Mouse (Mus musculus): ENCODE results near the gene Fgd1. TPM values are rescaled to one million over a fixed set of nuclear protein-coding genes. Genes with fewer than 3 reads are reported as not detected.

Gene Fgd1
- polyA plus RNA-seq, 1 experiment from 2014 or later = 12.0 TPM

GRCm38 (mm10) chrX:151116795-151117194, 70.8 kb downstream of the Fgd1 start:
- H3K36me3 ChIP-seq = no peaks in the 10 kb centered on the region
- no peak overlapping the region for H3K27ac ChIP-seq
- H3K27me3 ChIP-seq (ENCODE audit: insufficient read depth, poor library complexity, severe bottlenecking) = no peaks in the 10 kb centered on the region
- peak; percentile 31 for DNase-seq (ENCODE audit: low spot score)
- H3K4me1 ChIP-seq (replicated peaks) = no peaks in the 10 kb centered on the region
- H3K4me3 ChIP-seq = no peak overlapping the region
- H3K9me3 ChIP-seq = no peaks in the 10 kb centered on the region
- 9% methylated on average over 7 of the region's 7 CpGs for WGBS

GRCm38 (mm10) chrX:151117432-151117831, 71.5 kb downstream of the Fgd1 start:
- DNase-seq (ENCODE audit: low spot score) = no peak
- no peaks in the 10 kb centered on the region for H3K27me3 ChIP-seq (ENCODE audit: insufficient read depth, poor library complexity, severe bottlenecking)
- H3K4me1 ChIP-seq (replicated peaks) = no peaks in the 10 kb centered on the region
- H3K27ac ChIP-seq = no peak overlapping the region
- 25% methylated on average over 2 of the region's 2 CpGs for WGBS
- no peaks in the 10 kb centered on the region for H3K36me3 ChIP-seq
- no peaks in the 10 kb centered on the region for H3K9me3 ChIP-seq
- H3K4me3 ChIP-seq = no peak overlapping the region

- H3K4me1 ChIP-seq (replicated peaks) = no peaks in the 10 kb centered on the region
- no peaks in the 10 kb centered on the region for H3K36me3 ChIP-seq
- no peaks in the 10 kb centered on the region for H3K9me3 ChIP-seq
- no peak overlapping the region for H3K4me3 ChIP-seq
- DNase-seq (ENCODE audit: low spot score) = no peak
- WGBS = 60% methylated on average over 2 of the region's 2 CpGs
- H3K27ac ChIP-seq = no peak overlapping the region
- no peaks in the 10 kb centered on the region for H3K27me3 ChIP-seq (ENCODE audit: insufficient read depth, poor library complexity, severe bottlenecking)
Observed at GRCm38 (mm10) chrX:151123933-151124332, 78.0 kb downstream of the Fgd1 start.

GRCm38 (mm10) chrX:151130493-151130892, 84.5 kb downstream of the Fgd1 start:
- no peaks in the 10 kb centered on the region for H3K9me3 ChIP-seq
- no peaks in the 10 kb centered on the region for H3K27me3 ChIP-seq (ENCODE audit: insufficient read depth, poor library complexity, severe bottlenecking)
- DNase-seq (ENCODE audit: low spot score) = no peak
- H3K4me1 ChIP-seq (replicated peaks) = no peaks in the 10 kb centered on the region
- H3K27ac ChIP-seq = no peak overlapping the region
- WGBS = 77% methylated on average over 3 of the region's 3 CpGs
- no peak overlapping the region for H3K4me3 ChIP-seq
- H3K36me3 ChIP-seq = no peaks in the 10 kb centered on the region

GRCm38 (mm10) chrX:151132785-151133184, 86.8 kb downstream of the Fgd1 start:
- H3K36me3 ChIP-seq = no peaks in the 10 kb centered on the region
- H3K27ac ChIP-seq = no peak overlapping the region
- no peaks in the 10 kb centered on the region for H3K27me3 ChIP-seq (ENCODE audit: insufficient read depth, poor library complexity, severe bottlenecking)
- DNase-seq (ENCODE audit: low spot score) = no peak
- H3K4me3 ChIP-seq = no peak overlapping the region
- no peaks in the 10 kb centered on the region for H3K4me1 ChIP-seq (replicated peaks)
- WGBS = 28% methylated on average over 10 of the region's 10 CpGs
- H3K9me3 ChIP-seq = no peaks in the 10 kb centered on the region

Other genes starting within 250 kb of the Fgd1 start
- gene Maged2, start 231.8 kb upstream of the Fgd1 start, polyA plus RNA-seq (2016; fragmentation: Nextera tagmentation; extraction: Ambion mirVana) = 303 and 398 TPM in 2 replicates
- 38.6 and 40.1 TPM in 2 replicates for gene Gnl3l, start 28.8 kb upstream of the Fgd1 start, polyA plus RNA-seq (2016; fragmentation: Nextera tagmentation; extraction: Ambion mirVana)
- 46.1 and 48.7 TPM in 2 replicates for gene Tsr2, start 50.4 kb downstream of the Fgd1 start, polyA plus RNA-seq (2016; fragmentation: Nextera tagmentation; extraction: Ambion mirVana)
- 7.5 TPM in 2 replicates for gene Wnk3, start 151.9 kb downstream of the Fgd1 start, polyA plus RNA-seq (2016; fragmentation: Nextera tagmentation; extraction: Ambion mirVana)